Mouse (Mus musculus): Measurements from ENCODE around the gene Pbx4. TPM values are rescaled to one million over a fixed set of nuclear protein-coding genes. Genes with fewer than 3 reads are reported as not detected.

Gene Pbx4
- polyA plus RNA-seq, 1 experiment from 2014 or later, result 2.6 TPM

DNA sequence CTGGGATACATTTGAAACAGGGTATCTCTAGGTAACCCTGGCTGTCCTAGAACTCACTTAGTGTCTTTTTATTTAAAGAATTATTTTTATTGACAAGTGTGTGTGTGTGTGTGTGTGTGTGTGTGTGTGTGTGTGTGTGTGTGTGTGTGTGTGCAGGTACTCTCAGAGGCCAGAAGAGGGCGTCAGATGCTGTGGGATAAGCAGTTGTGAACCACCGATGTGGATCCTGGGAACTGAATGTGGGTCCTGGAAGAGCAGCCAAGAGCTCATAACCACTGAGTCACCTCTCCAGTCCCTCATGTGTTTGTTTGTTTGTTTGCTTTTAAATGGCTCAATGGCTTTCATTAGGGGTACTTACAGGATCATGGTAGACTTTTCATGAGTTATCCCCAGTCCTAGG is 17.4 kb upstream of the Pbx4 start:
- Histone ChIP-seq H3K4me1 (replicated peaks) (no peaks in the 10 kb centered on the region), H3K4me2 (no peak overlapping the region), H3K27ac (no peak overlapping the region), H3K9ac (no peak overlapping the region), H3K4me3 (no peak overlapping the region), H3K9me3 (replicated peaks) (no peaks in the 10 kb centered on the region), H3K27me3 (no peaks in the 10 kb centered on the region), H3K36me3 (peaks cover 31% of the 10 kb centered on the region)
- 69% methylated on average over 2 of the region's 2 CpGs for WGBS
- no peak for ATAC-seq (replicated peaks; ENCODE audit: insufficient number of reproducible peaks, insufficient read depth, low FRiP score, low read depth)

DNA sequence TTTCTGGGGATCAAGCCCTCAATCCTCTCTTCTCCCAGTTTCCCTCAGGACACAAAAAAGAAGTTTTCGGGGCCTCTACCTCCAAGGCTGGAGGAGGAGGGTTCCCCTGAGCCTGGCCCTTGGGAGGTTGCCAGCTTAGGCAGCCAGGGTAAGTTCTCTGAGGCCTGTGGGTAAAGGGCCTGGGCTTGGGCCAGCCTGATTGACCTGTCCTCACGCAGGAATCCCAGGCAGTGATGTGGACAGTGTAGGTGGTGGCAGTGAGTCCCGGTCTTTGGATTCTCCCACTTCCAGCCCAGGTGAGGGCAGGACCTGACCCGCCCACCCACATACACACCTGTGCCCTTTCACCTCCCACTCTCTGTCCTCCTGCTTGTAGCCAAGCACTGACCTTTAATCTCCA is 16.9 kb upstream of the Pbx4 start:
- H3K9me3 ChIP-seq (replicated peaks), result no peaks in the 10 kb centered on the region
- ATAC-seq (replicated peaks; ENCODE audit: insufficient number of reproducible peaks, insufficient read depth, low FRiP score, low read depth), result no peak
- WGBS, result 89% methylated on average over 4 of the region's 4 CpGs
- H3K4me1 ChIP-seq (replicated peaks), result no peaks in the 10 kb centered on the region
- no peaks in the 10 kb centered on the region for H3K27me3 ChIP-seq
- no peak overlapping the region for H3K4me2 ChIP-seq
- peaks cover 31% of the 10 kb centered on the region for H3K36me3 ChIP-seq
- H3K4me3 ChIP-seq, result no peak overlapping the region
- no peak overlapping the region for H3K27ac ChIP-seq
- H3K9ac ChIP-seq, result no peak overlapping the region

DNA sequence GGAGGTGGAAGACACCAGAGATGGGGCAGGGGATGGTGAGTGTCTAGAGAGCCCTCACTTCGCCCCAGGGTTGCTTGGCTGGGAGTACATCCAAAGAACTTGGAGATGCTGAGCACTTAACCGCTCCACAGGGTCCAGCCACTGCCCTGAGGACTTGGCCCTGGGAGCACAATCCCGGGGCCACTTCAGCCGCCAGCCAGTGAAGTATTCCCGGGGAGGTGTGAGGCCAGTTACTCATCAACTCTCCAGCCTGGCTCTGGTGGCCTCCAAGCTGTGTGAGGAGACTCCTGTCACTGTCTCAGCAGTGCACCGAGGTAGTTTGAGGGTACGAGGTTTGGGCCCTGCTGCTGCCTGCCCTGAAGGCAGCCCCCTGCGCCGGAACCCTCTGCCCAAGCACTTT is 11.8 kb upstream of the Pbx4 start:
- no peaks in the 10 kb centered on the region for H3K9me3 ChIP-seq (replicated peaks)
- ATAC-seq (replicated peaks; ENCODE audit: insufficient number of reproducible peaks, insufficient read depth, low FRiP score, low read depth), result no peak
- peaks cover 10% of the 10 kb centered on the region; the same call in 1 of the 2 replicates for H3K36me3 ChIP-seq
- 76% methylated on average over 9 of the region's 9 CpGs for WGBS
- no peak overlapping the region for H3K4me2 ChIP-seq
- no peaks in the 10 kb centered on the region for H3K27me3 ChIP-seq
- no peak overlapping the region for H3K9ac ChIP-seq
- no peak overlapping the region for H3K27ac ChIP-seq
- H3K4me3 ChIP-seq, result no peak overlapping the region
- H3K4me1 ChIP-seq (replicated peaks), result peaks cover 13% of the 10 kb centered on the region

DNA sequence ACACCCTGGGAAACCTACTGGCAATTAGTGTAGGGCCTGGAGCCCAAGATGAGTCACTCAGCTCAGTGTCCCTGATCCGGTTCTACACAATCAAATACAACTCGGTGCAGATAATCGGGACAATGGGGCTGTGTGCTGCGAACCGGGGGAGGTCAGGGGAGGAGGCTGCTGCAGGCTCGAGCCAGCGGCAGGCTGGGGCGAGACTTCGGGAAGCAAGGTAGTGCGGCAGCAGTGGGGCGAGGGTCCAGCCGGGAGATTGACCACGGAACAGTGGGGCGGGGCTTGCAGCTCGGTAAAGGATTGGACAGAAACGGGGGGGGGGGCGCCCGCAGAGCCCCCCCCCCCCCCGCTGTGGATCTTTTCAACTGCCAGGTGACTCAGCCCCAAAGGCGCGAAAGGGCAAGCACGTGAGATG is 10.3 kb upstream of the Pbx4 start:
- Histone ChIP-seq H3K9ac (peak overlapping the region; percentile 32), H3K27me3 (no peaks in the 10 kb centered on the region), H3K9me3 (replicated peaks) (no peaks in the 10 kb centered on the region), H3K27ac (0 out of 2 replicates have a peak overlapping the region, but pooled peaks have one; percentile 36), H3K36me3 (peaks cover 10% of the 10 kb centered on the region; the same call in 1 of the 2 replicates), H3K4me1 (replicated peaks) (peaks cover 13% of the 10 kb centered on the region), H3K4me2 (peak overlapping the region; percentile 75), H3K4me3 (peak overlapping the region; percentile 52)
- WGBS, result 2% methylated on average over 14 of the region's 22 CpGs
- ATAC-seq (replicated peaks; ENCODE audit: insufficient number of reproducible peaks, insufficient read depth, low FRiP score, low read depth), result peak; percentile 44; the same call in 1 of the 2 replicates

DNA sequence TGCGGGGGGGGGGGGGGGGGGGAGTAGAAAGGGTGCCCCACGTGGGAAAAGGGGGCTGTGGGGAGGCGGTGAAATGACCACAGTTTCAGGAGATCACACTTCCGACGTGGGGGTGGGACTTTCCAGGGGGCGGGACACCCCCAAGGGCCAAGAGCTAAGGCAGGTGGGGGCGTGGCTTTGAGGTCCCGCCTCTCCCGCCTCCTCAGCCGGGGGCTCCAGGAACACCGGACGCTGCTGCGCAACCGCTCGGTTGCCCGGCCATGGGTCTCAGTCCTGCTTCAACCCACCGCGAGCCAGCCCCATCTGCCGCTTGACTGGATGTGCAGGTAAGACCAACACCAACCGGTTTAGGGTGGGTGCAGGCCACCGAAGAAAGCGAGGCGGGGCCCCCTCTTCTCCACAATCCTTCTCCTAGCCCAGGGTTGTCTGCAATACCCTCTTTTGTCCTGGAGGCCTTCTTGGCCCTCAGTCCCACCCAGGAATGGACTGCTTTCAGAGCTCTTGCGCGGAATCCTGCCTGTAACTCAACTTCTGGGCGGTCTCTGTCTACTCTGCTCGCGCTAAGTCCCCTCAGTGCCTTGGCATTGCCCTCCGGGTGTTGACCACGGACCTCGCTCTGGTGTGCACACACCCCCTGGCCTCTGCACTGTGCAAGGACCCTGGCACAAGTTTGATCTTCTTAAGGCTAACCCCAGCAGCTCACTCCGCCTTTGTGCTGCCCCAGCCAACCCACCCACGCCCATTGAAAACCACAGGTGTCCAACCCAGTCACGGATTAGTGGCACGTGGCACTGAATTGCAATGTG is 9.7 kb upstream of the Pbx4 start, which contains the start of gene Lpar2:
Gene Lpar2 (plus strand): TSS at position 44 of the 806 bp plus-strand sequence.
- peak within 1 kb of the TSS; percentile 52 for H3K4me3 ChIP-seq

DNA sequence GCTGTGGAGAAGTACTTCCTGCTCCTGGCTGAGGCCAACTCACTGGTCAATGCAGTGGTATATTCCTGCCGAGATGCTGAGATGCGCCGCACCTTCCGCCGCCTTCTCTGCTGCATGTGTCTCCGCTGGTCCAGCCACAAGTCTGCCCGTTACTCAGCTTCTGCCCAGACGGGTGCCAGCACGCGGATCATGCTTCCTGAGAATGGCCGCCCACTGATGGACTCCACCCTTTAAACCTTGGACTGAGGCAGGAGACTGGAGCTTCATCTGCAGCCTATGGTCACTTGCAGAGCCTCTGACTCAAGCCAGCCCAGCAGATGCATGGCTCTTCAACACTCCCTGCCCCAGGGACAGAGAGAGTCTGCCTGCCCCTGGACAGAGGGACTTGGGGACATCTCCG is 5.9 kb upstream of the Pbx4 start:
- Histone ChIP-seq H3K27me3 (no peaks in the 10 kb centered on the region), H3K27ac (no peak overlapping the region), H3K9me3 (replicated peaks) (no peaks in the 10 kb centered on the region), H3K36me3 (no peaks in the 10 kb centered on the region), H3K4me1 (replicated peaks) (peaks cover 13% of the 10 kb centered on the region), H3K9ac (no peak overlapping the region), H3K4me3 (no peak overlapping the region), H3K4me2 (no peak overlapping the region)
- 94% methylated on average over 12 of the region's 12 CpGs for WGBS
- ATAC-seq (replicated peaks; ENCODE audit: insufficient number of reproducible peaks, insufficient read depth, low FRiP score, low read depth), result no peak

More for the DNA sequence above, 9.7 kb upstream of the Pbx4 start, which contains the start of gene Lpar2:
- peaks cover 6% of the 10 kb centered on the region; the same call in 1 of the 2 replicates for H3K36me3 ChIP-seq
- H3K9me3 ChIP-seq (replicated peaks), result no peaks in the 10 kb centered on the region
- peak; percentile 62 for ATAC-seq (replicated peaks; ENCODE audit: insufficient number of reproducible peaks, insufficient read depth, low FRiP score, low read depth)
- peak within 1 kb of the TSS; percentile 36; the same call in 1 of the 2 replicates for H3K27ac ChIP-seq
- peaks cover 13% of the 10 kb centered on the region for H3K4me1 ChIP-seq (replicated peaks)
- H3K9ac ChIP-seq, result peak within 1 kb of the TSS; percentile 32
- WGBS, result 4% methylated on average over 32 of the region's 35 CpGs
- peak within 1 kb of the TSS; percentile 75 for H3K4me2 ChIP-seq
- H3K27me3 ChIP-seq, result no peaks in the 10 kb centered on the region

DNA sequence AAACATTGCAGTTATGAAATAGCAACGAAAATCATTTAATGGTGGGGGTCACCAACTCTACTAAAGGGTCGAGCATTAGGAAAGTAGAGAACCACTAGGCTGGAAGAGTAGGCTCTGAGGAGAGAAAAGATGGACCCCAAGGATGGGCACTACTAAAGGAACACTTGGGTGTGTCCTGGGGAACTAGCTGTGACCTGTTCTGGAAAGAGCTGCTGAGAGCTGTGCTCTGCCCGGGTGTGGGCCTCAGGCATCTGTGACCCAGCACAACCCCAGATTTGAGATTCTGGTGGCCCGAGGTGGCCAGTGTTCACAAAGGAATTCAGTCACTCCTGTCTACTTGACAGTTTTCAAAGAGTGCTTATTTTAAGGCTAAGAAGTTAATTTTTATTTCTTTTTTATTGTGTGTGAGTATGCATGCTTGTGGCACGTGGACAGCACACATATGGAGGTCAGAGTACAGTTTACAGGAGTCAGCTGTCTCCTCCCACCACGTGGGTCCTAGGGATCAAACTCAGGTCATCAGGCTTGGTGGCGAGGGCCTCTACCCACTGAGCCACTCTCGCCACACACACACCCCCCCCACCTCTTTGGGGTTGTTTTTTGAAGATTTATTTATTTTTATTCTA is 4.9 kb downstream of the Pbx4 start:
- no peak for ATAC-seq (replicated peaks; ENCODE audit: insufficient number of reproducible peaks, insufficient read depth, low FRiP score, low read depth)
- Histone ChIP-seq H3K27ac (no peak overlapping the region), H3K4me1 (replicated peaks) (peaks cover 9% of the 10 kb centered on the region), H3K27me3 (no peaks in the 10 kb centered on the region), H3K4me2 (no peak overlapping the region), H3K36me3 (no peaks in the 10 kb centered on the region), H3K9me3 (replicated peaks) (no peaks in the 10 kb centered on the region), H3K9ac (no peak overlapping the region), H3K4me3 (no peak overlapping the region)
- 65% methylated on average over 8 of the region's 8 CpGs for WGBS

DNA sequence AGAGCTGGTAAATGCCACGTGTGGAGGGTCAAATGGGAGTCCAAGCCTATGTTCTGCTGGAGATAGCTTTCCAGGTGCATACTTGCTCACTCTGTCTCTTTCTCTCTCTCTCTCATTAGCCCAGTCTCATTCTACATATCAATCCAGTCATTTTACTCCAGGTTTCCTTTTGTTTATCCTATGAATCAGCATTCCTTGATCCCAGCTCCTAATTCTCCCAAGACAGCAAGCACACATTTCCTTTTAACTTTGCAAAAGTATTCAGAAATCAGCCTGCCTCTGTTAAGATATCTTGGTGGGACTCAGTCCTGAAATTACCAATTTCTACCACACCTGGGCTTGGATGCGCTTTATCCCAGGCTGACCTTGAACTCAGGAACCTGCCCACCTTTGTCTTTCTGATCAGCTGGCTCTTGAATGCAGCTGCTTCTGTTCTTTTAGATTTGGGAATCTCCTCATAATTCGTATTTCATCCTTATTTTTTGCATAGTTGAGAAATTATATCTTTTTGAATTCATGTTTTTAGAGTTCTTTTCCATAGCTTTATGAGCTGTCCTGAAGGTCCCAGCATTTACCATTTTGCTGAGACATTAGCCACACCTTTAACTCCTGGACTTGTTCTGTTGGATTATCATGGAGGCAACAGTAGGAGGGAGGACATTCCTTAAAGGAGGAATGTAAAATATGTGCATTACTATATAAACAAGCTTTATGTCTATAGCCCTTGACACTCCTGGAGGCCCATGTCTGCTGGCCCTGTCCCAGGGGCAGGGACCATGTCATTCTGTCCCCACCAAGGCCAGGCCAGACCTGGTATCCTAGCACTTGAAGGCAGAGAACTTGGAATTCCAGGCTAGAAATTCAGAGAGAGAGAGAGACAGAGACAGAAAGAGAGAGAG is 15.1 kb downstream of the Pbx4 start:
- Histone ChIP-seq H3K9ac (no peak overlapping the region), H3K4me1 (replicated peaks) (peaks cover 17% of the 10 kb centered on the region), H3K9me3 (replicated peaks) (no peaks in the 10 kb centered on the region), H3K4me3 (no peak overlapping the region), H3K36me3 (no peaks in the 10 kb centered on the region), H3K27me3 (no peaks in the 10 kb centered on the region), H3K27ac (no peak overlapping the region), H3K4me2 (no peak overlapping the region)
- no peak for ATAC-seq (replicated peaks; ENCODE audit: insufficient number of reproducible peaks, insufficient read depth, low FRiP score, low read depth)
- WGBS, result 76% methylated on average over 3 of the region's 3 CpGs

DNA sequence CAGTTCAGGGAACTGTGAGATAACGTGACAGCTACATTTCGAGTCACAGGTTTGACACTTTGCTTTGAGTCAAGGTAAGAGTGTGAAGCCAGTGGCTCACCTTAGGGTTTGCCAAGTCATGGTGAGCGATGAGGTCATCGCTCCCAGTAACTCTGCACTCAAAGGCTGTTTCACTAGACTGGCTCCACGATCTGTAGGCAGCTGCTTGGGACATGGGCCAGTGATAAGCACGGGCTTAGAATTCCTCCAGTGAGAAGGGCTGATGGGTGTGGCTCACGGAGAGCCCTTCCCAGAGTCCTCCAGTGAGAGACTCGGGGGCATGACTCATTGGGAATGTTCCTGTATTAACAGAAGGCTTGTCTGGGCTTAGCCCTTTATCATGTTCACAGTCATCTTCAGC is 16.7 kb downstream of the Pbx4 start:
- WGBS, result 37% methylated on average over 8 of the region's 8 CpGs
- Histone ChIP-seq H3K9ac (no peak overlapping the region), H3K36me3 (no peaks in the 10 kb centered on the region), H3K4me1 (replicated peaks) (peaks cover 17% of the 10 kb centered on the region), H3K27me3 (no peaks in the 10 kb centered on the region), H3K9me3 (replicated peaks) (no peaks in the 10 kb centered on the region), H3K4me2 (peak overlapping the region; percentile 3; the same call in 1 of the 2 replicates), H3K4me3 (no peak overlapping the region), H3K27ac (peak overlapping the region; percentile 41; the same call in 1 of the 2 replicates)
- peak; percentile 80 for ATAC-seq (replicated peaks; ENCODE audit: insufficient number of reproducible peaks, insufficient read depth, low FRiP score, low read depth)

DNA sequence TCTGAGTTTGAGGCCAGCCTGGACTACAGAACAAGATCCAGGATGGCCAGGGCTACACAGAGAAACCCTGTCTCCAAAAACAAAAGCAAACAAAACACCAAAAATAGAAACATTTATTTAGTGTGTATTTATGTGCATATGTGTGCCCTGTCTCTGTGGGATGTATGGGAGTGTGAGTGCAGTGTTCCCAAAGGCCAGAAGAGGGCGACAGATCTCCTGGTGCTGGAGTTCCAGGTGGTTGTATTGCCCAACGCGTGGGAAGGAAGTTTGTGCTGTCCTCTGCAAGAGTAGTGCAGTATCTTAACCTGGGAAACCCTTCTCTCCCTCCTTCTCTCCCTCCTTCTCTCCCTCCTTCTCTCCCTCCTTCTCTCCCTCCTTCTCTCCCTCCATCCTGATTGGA is 17.6 kb downstream of the Pbx4 start:
- Histone ChIP-seq H3K4me1 (replicated peaks) (peaks cover 17% of the 10 kb centered on the region), H3K27me3 (no peaks in the 10 kb centered on the region), H3K9me3 (replicated peaks) (no peaks in the 10 kb centered on the region), H3K4me2 (no peak overlapping the region), H3K27ac (no peak overlapping the region), H3K36me3 (no peaks in the 10 kb centered on the region), H3K4me3 (no peak overlapping the region), H3K9ac (no peak overlapping the region)
- ATAC-seq (replicated peaks; ENCODE audit: insufficient number of reproducible peaks, insufficient read depth, low FRiP score, low read depth), result no peak
- 45% methylated on average over 3 of the region's 3 CpGs for WGBS
